Mouse (Mus musculus) liver, postnatal 0 days (tissue): ENCODE measurements at regions not wholly inside any gene's neighbourhood (a gene's known extent, or its start where the extent isn't known, plus 50 kb on each side); places are given as distances from the start of the nearest gene placed in this dataset.
"Not testable (repeated sequence)": the region's sequence is repeated elsewhere in the genome, so short reads cannot be mapped to it uniquely, and the experiment has no call there.

ENCODE experiments used
- ATAC-seq: fragments of 200-750 bp; cut with Nextera tagmentation; 2 replicates; pipeline ENCODE4 v1.8.0; 2017; ENCODE audit warnings: mild to moderate bottlenecking, moderate library complexity
- DNase-seq: peaks from one replicate; pipeline ENCODE4 v3.0.0-alpha.2; 2016
- H3K27ac ChIP-seq: fragments of 300-500 bp; sonication (generic); 2 replicates; pipeline ENCODE4 v1.5.1; 2014; ENCODE audit warnings: antibody characterized with exemption, moderate library complexity, mild to moderate bottlenecking, low read depth
- H3K27me3 ChIP-seq: fragments of 300-500 bp; sonication (generic); 2 replicates; pipeline ENCODE4 v1.6.1; 2014; ENCODE audit warnings: low read length, control low read depth, mixed read lengths; ENCODE audit not compliant: insufficient read depth
- H3K36me3 ChIP-seq: fragments of 300-500 bp; sonication (generic); replicated peaks from 2 replicates; pipeline ENCODE4 v1.6.1; 2014; ENCODE audit warnings: mild to moderate bottlenecking, control low read depth, low read length, moderate library complexity, mixed read lengths; ENCODE audit not compliant: insufficient read depth
- H3K4me1 ChIP-seq: fragments of 300-500 bp; sonication (generic); 2 replicates; pipeline ENCODE4 v1.6.1; 2014; ENCODE audit warnings: antibody characterized with exemption, mild to moderate bottlenecking, control low read depth; ENCODE audit not compliant: insufficient read depth
- H3K4me2 ChIP-seq: fragments of 300-500 bp; sonication (generic); 2 replicates; pipeline ENCODE4 v1.6.1; 2014; ENCODE audit warnings: low read depth, mild to moderate bottlenecking, low read length, moderate library complexity, mixed read lengths
- H3K4me3 ChIP-seq: fragments of 300-500 bp; sonication (generic); 2 replicates; pipeline ENCODE4 v1.5.1; 2014; ENCODE audit warnings: low read depth, low read length
- H3K9ac ChIP-seq: fragments of 300-500 bp; sonication (generic); replicated peaks from 2 replicates; pipeline ENCODE4 v1.6.1; 2014; ENCODE audit warnings: mild to moderate bottlenecking, moderate library complexity
- H3K9me3 ChIP-seq: fragments of 300-500 bp; sonication (generic); 2 replicates; pipeline ENCODE4 v1.6.1; 2016; ENCODE audit warnings: mild to moderate bottlenecking, control low read depth, low read length, mixed read lengths
- CTCF ChIP-seq: sonication (generic); IDR thresholded peaks from 2 replicates; pipeline ENCODE4 v1.5.1; 2016; ENCODE audit warnings: antibody characterized with exemption, low read depth
- EP300 ChIP-seq: IDR thresholded peaks from 2 replicates; pipeline ENCODE4 v1.6.1; 2016; ENCODE audit warnings: antibody characterized with exemption, low read depth, mild to moderate bottlenecking
- WGBS: fragments of 180-500 bp; shearing (Covaris S2); extraction: QIAGEN DNeasy Blood & Tissue Kit; methylation state at CpG from one replicate; pipeline ENCODE4 v1.1.7; 2014; ENCODE audit not compliant: insufficient replicate concordance; 5-methylcytosine and 5-hydroxymethylcytosine counted together

- no peaks in the 10 kb centered on the region for H3K9me3 ChIP-seq
- no peak overlapping the region for H3K27ac ChIP-seq
- no peaks in the 10 kb centered on the region for H3K4me1 ChIP-seq
- DNase-seq (no peak), ATAC-seq (no peak)
- 23% methylated on average over 2 of the region's 2 CpGs for WGBS
- no peaks in the 10 kb centered on the region for H3K27me3 ChIP-seq
- H3K4me2 ChIP-seq: no peak overlapping the region
- H3K9ac ChIP-seq: no peak overlapping the region
- TF ChIP-seq EP300: no peak
- no peak for TF ChIP-seq CTCF
- H3K36me3 ChIP-seq: no peaks in the 10 kb centered on the region
- no peak overlapping the region for H3K4me3 ChIP-seq
Measured at GRCm38 (mm10) chrX:153887285-153887684, 55.3 kb downstream of the Spin2c start.

- H3K27me3 ChIP-seq: no peaks in the 10 kb centered on the region
- WGBS: 45% methylated on average over 3 of the region's 3 CpGs
- H3K9me3 ChIP-seq: no peaks in the 10 kb centered on the region
- H3K4me2 ChIP-seq: no peak overlapping the region
- no peak overlapping the region for H3K27ac ChIP-seq
- no peaks in the 10 kb centered on the region for H3K4me1 ChIP-seq
- H3K36me3 ChIP-seq: no peaks in the 10 kb centered on the region
- no peak for TF ChIP-seq EP300
- no peak for TF ChIP-seq CTCF
- DNase-seq (no peak), ATAC-seq (no peak)
- H3K4me3 ChIP-seq: no peak overlapping the region
- H3K9ac ChIP-seq: no peak overlapping the region
Measured at GRCm38 (mm10) chrX:153927996-153928395, 84.4 kb downstream of the Samt1 start.

- no peak for DNase-seq
- Histone ChIP-seq H3K36me3 (no peaks in the 10 kb centered on the region), H3K4me2 (no peak overlapping the region), H3K27ac (no peak overlapping the region), H3K9me3 (no peaks in the 10 kb centered on the region), H3K4me1 (no peaks in the 10 kb centered on the region), H3K4me3 (no peak overlapping the region), H3K27me3 (no peaks in the 10 kb centered on the region), H3K9ac (no peak overlapping the region)
- 69% methylated on average over 2 of the region's 2 CpGs for WGBS
- no peak for ATAC-seq
- no peak for TF ChIP-seq EP300
- peak; percentile 28 for TF ChIP-seq CTCF
Measured at GRCm38 (mm10) chrX:153932586-153932985, 79.9 kb downstream of the Samt1 start.

GRCm38 (mm10) chrX:153936111-153936510, 76.3 kb downstream of the Samt1 start:
- H3K9me3 ChIP-seq: no peaks in the 10 kb centered on the region
- no peak for ATAC-seq
- TF ChIP-seq CTCF (no peak), EP300 (no peak)
- no peaks in the 10 kb centered on the region for H3K4me1 ChIP-seq
- DNase-seq: peak; percentile 2
- no peaks in the 10 kb centered on the region for H3K27me3 ChIP-seq
- WGBS: 74% methylated on average over 3 of the region's 3 CpGs
- H3K27ac ChIP-seq: no peak overlapping the region
- H3K9ac ChIP-seq: no peak overlapping the region
- H3K36me3 ChIP-seq: no peaks in the 10 kb centered on the region
- no peak overlapping the region for H3K4me3 ChIP-seq
- no peak overlapping the region for H3K4me2 ChIP-seq

GRCm38 (mm10) chrX:153937346-153937745, 75.1 kb downstream of the Samt1 start:
- TF ChIP-seq EP300 (no peak), CTCF (no peak)

GRCm38 (mm10) chrX:153940089-153940488, 72.4 kb downstream of the Samt1 start:
- no peaks in the 10 kb centered on the region for H3K36me3 ChIP-seq
- no peaks in the 10 kb centered on the region for H3K27me3 ChIP-seq
- H3K27ac ChIP-seq: no peak overlapping the region
- peak; percentile 3 for DNase-seq
- no peak overlapping the region for H3K9ac ChIP-seq
- WGBS: 86% methylated on average over 7 of the region's 7 CpGs
- H3K4me2 ChIP-seq: no peak overlapping the region
- TF ChIP-seq CTCF (no peak), EP300 (no peak)
- H3K9me3 ChIP-seq: no peaks in the 10 kb centered on the region
- no peak overlapping the region for H3K4me3 ChIP-seq
- ATAC-seq: no peak
- no peaks in the 10 kb centered on the region for H3K4me1 ChIP-seq

More at GRCm38 (mm10) chrX:153937346-153937745, 75.1 kb downstream of the Samt1 start:
- H3K36me3 ChIP-seq: no peaks in the 10 kb centered on the region
- ATAC-seq: no peak
- H3K9me3 ChIP-seq: no peaks in the 10 kb centered on the region
- peak; percentile 4 for DNase-seq
- no peaks in the 10 kb centered on the region for H3K27me3 ChIP-seq
- no peaks in the 10 kb centered on the region for H3K4me1 ChIP-seq
- no peak overlapping the region for H3K4me3 ChIP-seq
- H3K9ac ChIP-seq: no peak overlapping the region
- H3K4me2 ChIP-seq: no peak overlapping the region
- no peak overlapping the region for H3K27ac ChIP-seq

GRCm38 (mm10) chrX:153941130-153941529, 71.3 kb downstream of the Samt1 start:
- not testable (repeated sequence) for DNase-seq, H3K27ac ChIP-seq, ATAC-seq, H3K9me3 ChIP-seq, H3K9ac ChIP-seq, H3K4me1 ChIP-seq, H3K27me3 ChIP-seq, H3K4me2 ChIP-seq, H3K4me3 ChIP-seq, H3K36me3 ChIP-seq
- 68% methylated on average over 3 of the region's 3 CpGs for WGBS
